Mouse (Mus musculus) liver, embryonic 11.5 days (tissue): ENCODE results near the gene Pbsn. TPM values are rescaled to one million over a fixed set of nuclear protein-coding genes. Genes with fewer than 3 reads are reported as not detected.

Experiments used
- ATAC-seq: fragments of 200-750 bp; cut with Nextera tagmentation; replicated peaks from 2 replicates; pipeline ENCODE4 v1.8.0; 2017; ENCODE audit warnings: moderate number of reproducible peaks, mild to moderate bottlenecking, moderate TSS enrichment, moderate library complexity; ENCODE audit not compliant: low FRiP score
- DNase-seq: peaks from one replicate; pipeline ENCODE4 v3.0.0-alpha.2; 2017; ENCODE audit warnings: low spot score
- H3K27ac ChIP-seq: fragments of 300-500 bp; sonication (generic); 2 replicates; pipeline ENCODE4 v1.5.1; 2014; ENCODE audit warnings: mild to moderate bottlenecking, low read depth, low read length, control low read depth
- H3K27me3 ChIP-seq: fragments of 300-500 bp; sonication (generic); replicated peaks from 2 replicates; pipeline ENCODE4 v1.6.1; 2014; ENCODE audit warnings: low read length, mixed read lengths; ENCODE audit not compliant: control insufficient read depth, insufficient read depth
- H3K36me3 ChIP-seq: fragments of 300-500 bp; sonication (generic); 2 replicates; pipeline ENCODE4 v1.6.1; 2014; ENCODE audit warnings: mild to moderate bottlenecking, low read length, moderate library complexity, mixed read lengths; ENCODE audit not compliant: control insufficient read depth, insufficient read depth
- H3K4me1 ChIP-seq: fragments of 300-500 bp; sonication (generic); replicated peaks from 2 replicates; pipeline ENCODE4 v1.6.1; 2014; ENCODE audit warnings: low read length, mixed read lengths; ENCODE audit not compliant: control insufficient read depth, insufficient read depth
- H3K4me2 ChIP-seq: fragments of 300-500 bp; sonication (generic); 2 replicates; pipeline ENCODE4 v1.6.1; 2014; ENCODE audit warnings: mild to moderate bottlenecking, control low read depth, moderate library complexity
- H3K4me3 ChIP-seq: fragments of 300-500 bp; sonication (generic); 2 replicates; pipeline ENCODE4 v1.5.1; 2014; ENCODE audit warnings: low read depth, low read length, control low read depth
- H3K9ac ChIP-seq: fragments of 300-500 bp; sonication (generic); 2 replicates; pipeline ENCODE4 v1.6.1; 2014; ENCODE audit warnings: low read depth, low read length, control low read depth
- H3K9me3 ChIP-seq: fragments of 300-500 bp; sonication (generic); 2 replicates; pipeline ENCODE4 v1.6.1; 2016; ENCODE audit warnings: low read length, inconsistent platforms, mixed read lengths; ENCODE audit not compliant: control insufficient read depth
- WGBS: fragments of 180-500 bp; shearing (Covaris S2); extraction: QIAGEN DNeasy Blood & Tissue Kit; methylation state at CpG from one replicate; pipeline ENCODE4 v1.1.7; 2014; 5-methylcytosine and 5-hydroxymethylcytosine counted together
- polyA plus RNA-seq: library from polyadenylated mRNA; unstranded; fragments of >200 nt; fragmentation: Nextera tagmentation; extraction: Ambion mirVana; gene quantifications from 2 replicates; pipeline ENCODE4 v1.2.1, GENCODE M21; 2014

The Pbsn gene
- polyA plus RNA-seq, 1 experiment from 2014 or later: not detected

- H3K27me3 ChIP-seq: no peaks in the 10 kb centered on the region
- DNase-seq (no peak), ATAC-seq (no peak)
- no peaks in the 10 kb centered on the region for H3K4me1 ChIP-seq
- H3K27ac ChIP-seq: no peak overlapping the region
- no peak overlapping the region for H3K4me2 ChIP-seq
- no peaks in the 10 kb centered on the region for H3K9me3 ChIP-seq
- no peaks in the 10 kb centered on the region for H3K36me3 ChIP-seq
- no peak overlapping the region for H3K4me3 ChIP-seq
- no peak overlapping the region for H3K9ac ChIP-seq
Observed at GRCm38 (mm10) chrX:77797801-77798200, 55.6 kb downstream of the Pbsn start.

DNA sequence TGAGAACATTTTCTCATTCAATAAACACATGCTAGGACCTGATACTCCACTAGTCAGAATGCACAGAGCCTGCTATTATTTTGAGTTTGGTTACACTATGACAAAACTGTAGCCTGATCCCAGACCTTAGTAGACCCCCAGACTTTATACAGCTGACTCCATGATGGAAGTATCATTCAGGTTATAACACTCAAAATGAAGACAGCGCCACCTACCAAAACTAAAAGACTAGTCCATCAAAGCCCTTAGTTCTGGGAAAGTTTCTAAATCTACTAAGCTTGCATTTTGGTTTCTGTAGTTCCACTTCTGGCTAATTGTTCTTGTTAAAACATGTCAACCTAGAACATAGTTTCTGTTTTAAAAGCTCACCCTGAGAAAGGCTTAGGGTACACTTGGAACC lies 56.5 kb downstream of the Pbsn start:
- Histone ChIP-seq H3K9me3 (no peaks in the 10 kb centered on the region), H3K36me3 (no peaks in the 10 kb centered on the region), H3K4me3 (no peak overlapping the region), H3K4me2 (peak overlapping the region; percentile 70), H3K4me1 (no peaks in the 10 kb centered on the region), H3K27me3 (no peaks in the 10 kb centered on the region), H3K9ac (no peak overlapping the region), H3K27ac (no peak overlapping the region)
- ATAC-seq: no peak
- WGBS: 61% methylated on average over 1 of the region's 1 CpGs
- no peak for DNase-seq

DNA sequence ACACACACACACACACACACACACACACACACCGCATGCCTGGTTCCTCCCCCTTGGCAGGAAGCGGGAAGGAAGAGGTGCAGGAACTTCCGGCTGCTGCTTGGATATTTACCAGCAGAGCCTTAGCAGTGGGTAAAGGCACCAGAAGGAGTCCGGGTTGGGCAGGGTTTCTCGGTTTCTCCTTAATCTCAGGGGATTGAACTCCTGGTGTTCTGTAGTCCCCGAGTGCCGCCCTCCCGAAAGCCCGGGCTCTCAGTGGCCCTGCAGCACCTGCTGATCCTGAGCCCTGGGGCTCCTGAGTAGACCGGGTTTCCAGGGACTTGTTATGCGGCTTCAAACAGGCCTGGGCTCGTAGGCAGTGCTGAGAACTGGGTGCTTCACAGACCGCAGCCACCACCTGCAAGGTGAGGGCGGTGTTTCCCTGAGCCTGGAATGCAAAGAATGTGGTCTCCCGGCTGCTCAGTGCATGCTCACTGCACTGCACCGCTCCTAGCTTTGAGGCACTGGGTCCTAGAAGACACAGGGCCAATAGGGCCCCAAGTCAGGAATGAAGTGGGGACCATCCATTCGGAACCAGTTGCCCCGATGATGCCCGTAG lies 57.1 kb downstream of the Pbsn start, which contains the start of gene Prkx:
Gene Prkx (minus strand): TSS at position 41 of the 598 bp plus-strand sequence.
- DNase-seq: peak; percentile 60
- peak within 1 kb of the TSS; percentile 58 for H3K9ac ChIP-seq
- H3K4me2 ChIP-seq: peak within 1 kb of the TSS; percentile 77
- no peaks in the 10 kb centered on the region for H3K4me1 ChIP-seq
- peak; percentile 80 for ATAC-seq
- no peaks in the 10 kb centered on the region for H3K27me3 ChIP-seq
- H3K36me3 ChIP-seq: no peaks in the 10 kb centered on the region
- whole genome bisulfite sequencing: 22% methylated on average over 19 of the region's 19 CpGs
- H3K9me3 ChIP-seq: no peaks in the 10 kb centered on the region
- peak within 1 kb of the TSS; percentile 58 for H3K4me3 ChIP-seq
- H3K27ac ChIP-seq: peak within 1 kb of the TSS; percentile 48

DNA sequence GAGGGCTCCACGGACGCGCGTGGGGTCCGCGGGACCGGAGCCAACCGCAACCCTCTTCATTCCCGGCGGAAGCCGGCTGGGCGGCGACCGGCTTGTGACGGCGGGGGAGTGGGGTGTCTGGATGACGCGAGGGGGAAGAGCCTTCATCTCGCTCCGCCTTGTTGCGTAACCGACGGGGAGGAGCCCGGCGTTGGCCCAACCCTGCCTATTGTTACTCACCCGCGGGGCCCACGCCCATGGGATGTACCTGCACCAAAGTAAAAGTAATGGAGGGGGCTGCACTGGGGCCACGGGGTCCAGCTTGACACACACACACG lies 57.6 kb downstream of the Pbsn start:
- Histone ChIP-seq H3K4me1 (no peaks in the 10 kb centered on the region), H3K4me3 (peak overlapping the region; percentile 58), H3K9ac (peak overlapping the region; percentile 58), H3K9me3 (no peaks in the 10 kb centered on the region), H3K4me2 (peak overlapping the region; percentile 77), H3K27ac (no peak overlapping the region), H3K36me3 (no peaks in the 10 kb centered on the region), H3K27me3 (no peaks in the 10 kb centered on the region)
- 12% methylated on average over 26 of the region's 30 CpGs for WGBS
- ATAC-seq (peak; percentile 96), DNase-seq (peak; percentile 78)

GRCm38 (mm10) chrX:77794962-77795857 lies 58.2 kb downstream of the Pbsn start:
- Histone ChIP-seq H3K4me2 (peak overlapping the region; percentile 77), H3K9me3 (no peaks in the 10 kb centered on the region), H3K4me3 (peak overlapping the region; percentile 58), H3K36me3 (no peaks in the 10 kb centered on the region), H3K9ac (peak overlapping the region; percentile 58), H3K4me1 (no peaks in the 10 kb centered on the region), H3K27ac (no peak overlapping the region), H3K27me3 (no peaks in the 10 kb centered on the region)
- DNase-seq (peak; percentile 39), ATAC-seq (peak; percentile 61)
- 16% methylated on average over 59 of the region's 61 CpGs for WGBS

DNA sequence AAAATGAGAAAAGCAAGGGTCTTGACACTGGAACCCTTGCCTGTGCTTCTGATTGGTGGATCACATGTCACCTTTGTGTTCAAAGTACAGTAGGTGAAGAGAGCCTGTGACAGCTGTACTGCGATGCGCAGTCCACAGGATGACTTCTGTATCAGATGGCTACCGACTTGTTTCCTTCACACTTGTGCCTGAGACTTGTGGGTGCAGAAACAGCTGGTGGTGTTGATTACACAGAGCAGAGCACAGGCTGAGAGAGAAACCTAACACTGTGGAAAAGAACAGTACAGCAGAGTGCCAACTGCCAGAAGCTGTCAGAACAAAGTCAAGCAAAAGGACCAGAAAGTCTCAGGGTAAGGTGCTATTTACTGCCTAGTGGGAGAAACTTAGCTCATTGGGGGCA lies 64.7 kb downstream of the Pbsn start:
- Histone ChIP-seq H3K9me3 (no peaks in the 10 kb centered on the region), H3K27ac (no peak overlapping the region), H3K36me3 (no peaks in the 10 kb centered on the region), H3K9ac (no peak overlapping the region), H3K4me3 (no peak overlapping the region), H3K27me3 (no peaks in the 10 kb centered on the region), H3K4me1 (no peaks in the 10 kb centered on the region), H3K4me2 (no peak overlapping the region)
- ATAC-seq (no peak), DNase-seq (no peak)
- 80% methylated on average over 3 of the region's 3 CpGs for WGBS

Other genes with a start within 250 kb of the Pbsn start
- 6.4 and 6.6 TPM in 2 replicates for gene Prkx, start 57.3 kb downstream of the Pbsn start, polyA plus RNA-seq
- gene Gm14744, start 11.1 kb upstream of the Pbsn start, polyA plus RNA-seq: not detected in 2 replicates
- gene 5430402E10Rik, start 71.4 kb upstream of the Pbsn start, polyA plus RNA-seq: not detected in 2 replicates
- gene Obp1a, start 237.8 kb upstream of the Pbsn start, polyA plus RNA-seq: not detected in 2 replicates